Mouse (Mus musculus) c-Kit-positive CD71-negative TER-119-negative erythroid progenitor cells, embryonic 14.5 days (primary cell): ENCODE data around the gene Cript.

Source experiments
- DNase-seq: peaks from one replicate; pipeline ENCODE4 v3.0.0-alpha.2; 2013; ENCODE audit warnings: low read depth

The Cript gene

DNA sequence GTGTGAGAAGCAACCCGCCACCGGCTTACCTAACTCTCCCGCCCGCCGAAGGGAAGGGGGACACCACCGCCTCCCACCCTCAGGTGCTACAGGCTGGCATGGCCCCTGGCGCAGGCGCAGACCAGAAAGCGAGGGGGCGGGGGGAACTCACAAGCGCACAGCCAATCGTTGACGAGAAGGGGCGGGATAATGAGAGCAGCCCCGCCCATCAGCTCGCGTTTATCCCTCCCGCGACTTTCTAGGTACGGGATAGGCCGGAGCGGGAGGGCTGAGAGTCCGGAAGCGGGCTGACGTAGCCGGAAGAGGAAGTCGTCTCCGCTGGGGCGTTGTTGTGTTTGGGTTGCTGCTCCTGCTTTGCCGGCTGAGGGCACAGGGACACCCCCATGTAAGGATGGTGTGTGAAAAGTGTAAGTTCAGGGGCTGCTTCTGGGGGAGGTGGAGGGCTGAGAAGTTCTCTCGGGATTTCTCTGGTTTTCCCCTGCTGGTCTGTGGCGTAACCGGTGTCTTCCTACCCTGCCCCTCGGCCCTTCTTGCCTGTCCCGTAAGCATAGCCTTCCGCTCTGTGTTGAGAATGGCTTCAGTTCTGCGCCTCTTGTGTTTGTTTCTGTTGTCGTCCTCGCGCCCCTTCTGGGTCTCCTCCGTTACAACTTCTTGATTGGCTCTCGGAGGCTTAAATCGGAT, at the start of gene Cript, which contains the start of gene Pigf:
Gene Cript (plus strand): TSS at position 282 of the 681 bp plus-strand sequence.
Gene Pigf (minus strand): TSS at position 138 of the 681 bp plus-strand sequence.
- peak; percentile 98 for DNase-seq

DNA sequence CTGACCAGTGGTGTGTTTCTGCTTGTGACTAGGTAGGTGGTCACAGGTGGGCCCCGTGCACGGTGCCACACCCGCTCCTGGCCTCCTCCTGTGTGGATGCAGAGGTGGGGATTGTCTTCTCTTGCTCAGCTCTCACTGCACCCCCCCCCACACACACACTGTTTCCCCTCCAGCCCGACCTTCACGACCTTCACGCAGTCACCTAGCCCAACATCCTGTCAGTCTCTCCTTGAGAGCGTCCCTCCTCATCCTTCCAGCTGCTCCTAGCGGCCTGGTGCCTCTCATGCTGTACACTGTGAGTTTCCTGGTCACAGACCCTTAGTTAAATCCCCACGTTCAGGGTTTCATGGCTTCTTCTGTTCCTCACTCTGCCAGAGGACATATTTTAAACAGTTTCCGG, 49.0 kb upstream of the Cript start:
- DNase-seq: no peak

- no peak for DNase-seq
These were observed 46.9 kb upstream of the Cript start for GRCm38 (mm10) chr17:86978496-86978895.

DNA sequence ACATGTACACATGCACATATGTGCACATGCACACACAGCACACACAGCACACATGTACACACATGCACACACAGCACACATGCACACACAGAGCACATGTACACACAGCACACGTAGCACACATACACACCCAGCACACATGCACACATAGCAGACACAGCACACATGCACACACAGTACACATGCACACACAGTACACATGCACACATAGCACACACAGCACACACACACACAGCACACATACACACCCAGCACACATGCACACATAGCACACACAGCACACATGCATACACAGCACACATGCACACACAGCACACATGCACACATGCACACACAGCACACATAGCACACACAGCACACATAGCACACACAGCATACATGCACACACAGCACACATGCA, 44.1 kb upstream of the Cript start:
- no peak for DNase-seq

- DNase-seq: no peak
These were observed 43.6 kb upstream of the Cript start for GRCm38 (mm10) chr17:86981701-86982100.

GRCm38 (mm10) chr17:86982497-86982896, 42.9 kb upstream of the Cript start:
- DNase-seq: no peak

GRCm38 (mm10) chr17:86986449-86987138, 38.8 kb upstream of the Cript start:
- no peak for DNase-seq

DNA sequence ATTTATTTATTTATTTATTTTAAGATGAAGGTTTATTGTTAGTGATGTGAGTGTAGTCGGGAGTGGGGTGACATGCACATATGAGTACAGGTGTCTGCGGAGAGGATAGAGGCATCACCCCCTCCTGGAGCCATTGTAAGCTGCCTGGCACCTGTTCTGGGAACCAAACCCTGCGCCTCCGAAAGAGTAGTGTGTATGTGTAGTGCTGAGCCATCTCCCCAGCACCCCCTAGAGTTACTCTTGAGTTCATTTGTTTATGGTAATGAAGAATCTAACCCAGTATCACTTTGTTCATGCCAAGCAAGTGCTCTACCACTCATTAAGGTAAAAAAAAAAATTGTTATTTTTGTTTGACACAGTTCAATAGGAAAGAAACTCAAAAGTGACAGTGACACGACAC, 37.2 kb upstream of the Cript start:
- DNase-seq: no peak

- no peak for DNase-seq
These were observed 36.7 kb upstream of the Cript start for GRCm38 (mm10) chr17:86988601-86989184.

GRCm38 (mm10) chr17:86991306-86991705, 34.0 kb upstream of the Cript start:
- DNase-seq: no peak

DNA sequence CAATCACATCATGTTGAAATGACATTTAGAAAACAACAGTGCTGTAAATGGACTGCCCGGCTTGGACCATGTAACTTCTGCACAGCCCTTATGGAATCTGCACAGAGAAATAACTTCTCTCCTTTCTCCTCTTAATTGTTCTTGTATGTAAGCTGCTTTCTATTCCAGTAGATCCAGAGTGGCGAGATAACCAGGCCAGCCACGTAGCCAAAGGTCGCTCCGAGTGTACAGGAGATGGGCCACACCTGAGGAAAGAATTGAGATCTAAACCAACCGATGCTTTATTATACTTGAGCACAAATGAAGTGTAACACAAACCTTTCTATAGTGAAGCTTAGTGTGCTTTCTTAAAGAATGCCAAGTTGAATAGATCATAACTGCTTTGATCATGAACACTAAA, 28.0 kb upstream of the Cript start:
- DNase-seq: no peak

- no peak for DNase-seq
These were observed 16.4 kb upstream of the Cript start for GRCm38 (mm10) chr17:87008950-87009349.

DNA sequence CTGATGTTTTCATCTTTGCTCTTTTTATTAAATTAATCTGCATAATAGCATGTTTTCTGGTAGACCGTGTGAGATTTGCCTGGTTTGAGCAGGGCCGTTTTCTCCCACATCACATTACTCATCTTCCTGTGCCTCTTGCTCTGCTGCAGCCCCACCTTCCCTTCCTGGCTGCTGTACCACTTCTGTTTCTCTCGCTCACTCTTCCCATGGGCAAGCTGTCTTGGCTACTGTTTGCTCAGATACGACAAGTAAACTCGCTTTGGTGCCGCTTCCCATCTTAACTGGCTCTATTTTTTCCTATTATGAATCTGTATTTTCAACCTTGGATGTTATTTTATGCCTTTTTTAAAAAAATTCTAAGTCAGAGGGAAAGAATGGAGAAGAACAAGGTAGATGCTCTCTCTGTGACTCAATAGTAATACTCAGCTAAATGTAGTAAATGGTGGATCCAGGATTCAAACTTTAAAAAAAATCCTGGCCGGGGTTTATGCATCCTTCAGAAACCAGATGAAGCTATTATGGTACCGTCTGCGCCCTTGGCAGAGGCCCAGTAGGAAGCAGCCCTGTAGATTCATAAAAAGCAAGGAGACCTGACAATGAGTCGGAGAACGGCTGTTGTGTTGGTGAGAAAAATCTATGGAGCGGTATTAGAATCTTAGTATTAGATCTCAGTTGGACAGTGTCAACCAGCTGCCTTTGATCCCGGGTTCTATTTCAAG, 13.9 kb upstream of the Cript start:
- no peak for DNase-seq

- DNase-seq: no peak
These were observed 5.7 kb upstream of the Cript start for GRCm38 (mm10) chr17:87019692-87020091.

- no peak for DNase-seq
These were observed 683 bp upstream of the Cript start for GRCm38 (mm10) chr17:87024491-87025242.

- peak; percentile 40 for DNase-seq
These were observed 11.1 kb downstream of the Cript start for GRCm38 (mm10) chr17:87036141-87037073.

DNA sequence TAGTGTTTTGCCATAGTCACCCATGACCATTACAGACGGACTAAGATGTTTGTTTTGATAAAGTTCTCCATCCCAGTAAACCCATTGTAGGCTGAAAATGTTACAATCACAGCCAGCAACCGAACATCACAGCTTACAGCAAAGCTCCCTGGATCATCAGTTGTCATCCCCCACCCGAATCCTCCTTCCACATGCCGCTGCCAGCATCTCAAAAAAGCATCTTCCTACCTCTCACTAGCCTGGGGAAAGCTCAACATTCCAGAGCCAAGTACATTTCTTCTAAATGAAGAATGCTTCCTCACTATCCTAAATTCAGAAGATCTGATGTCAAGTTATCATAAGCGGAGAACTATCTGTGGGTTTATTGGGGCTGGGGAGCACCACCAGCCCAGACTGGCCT, 13.1 kb downstream of the Cript start:
- no peak for DNase-seq

- no peak for DNase-seq
These were observed 16.4 kb downstream of the Cript start for GRCm38 (mm10) chr17:87041739-87042138.

GRCm38 (mm10) chr17:87044364-87044763, 19.0 kb downstream of the Cript start:
- peak; percentile 87 for DNase-seq

- DNase-seq: no peak
These were observed 19.4 kb downstream of the Cript start for GRCm38 (mm10) chr17:87044796-87045195.

DNA sequence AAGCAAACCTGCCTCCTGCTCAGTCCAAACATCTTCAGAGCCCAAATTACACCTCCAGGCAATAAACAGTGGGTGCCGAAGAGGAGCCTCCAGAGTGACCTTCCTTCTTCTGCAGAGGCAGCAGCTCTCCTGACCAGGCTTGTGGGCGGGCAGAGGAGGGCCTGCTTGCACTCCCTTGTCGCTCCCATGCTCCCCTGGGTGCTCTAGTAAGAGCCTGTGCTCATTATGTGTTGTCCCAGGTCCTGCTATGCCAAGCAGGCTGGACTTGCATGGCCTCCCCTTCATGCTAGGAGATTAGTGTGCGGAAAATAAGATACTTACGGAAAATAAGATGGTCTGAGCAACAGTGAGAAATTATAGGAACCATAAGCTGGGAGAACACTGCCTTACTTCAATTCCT, 24.3 kb downstream of the Cript start:
- no peak for DNase-seq
